Mouse (Mus musculus) liver, embryonic 14.5 days (tissue): ENCODE results near the gene Itga7.

Experiments used
- CTCF ChIP-seq: IDR thresholded peaks from 2 replicates; pipeline ENCODE4 v1.5.1; 2016; ENCODE audit warnings: antibody characterized with exemption, low read depth, control low read depth
- EP300 ChIP-seq: IDR thresholded peaks from 2 replicates; pipeline ENCODE4 v1.6.1; 2016; ENCODE audit warnings: antibody characterized with exemption, low read depth

DNA sequence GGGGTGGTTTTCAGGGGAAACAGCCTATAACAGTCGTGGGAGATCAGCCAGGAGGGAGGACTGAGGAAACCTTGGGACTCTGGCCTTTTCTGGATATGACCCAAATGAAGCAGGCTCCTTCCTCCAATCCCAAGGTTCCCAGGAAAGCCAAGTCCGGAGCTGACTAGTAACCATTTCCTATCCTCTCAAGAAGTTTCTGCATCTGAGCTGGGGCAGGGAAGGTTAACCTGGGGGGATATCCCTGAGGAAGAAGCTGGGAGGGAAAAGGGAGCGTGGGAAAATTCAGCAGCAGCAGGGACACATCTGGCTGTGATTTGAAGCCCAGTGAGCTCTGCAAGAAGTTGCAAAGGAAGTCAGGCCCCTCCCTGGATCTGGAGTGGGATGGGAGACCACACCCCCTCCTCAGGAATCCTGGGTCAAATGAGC, 12.9 kb upstream of the Itga7 start:
- no peak for TF ChIP-seq EP300
- TF ChIP-seq CTCF, result no peak
